Mouse (Mus musculus) left cerebral cortex, postnatal 4 days (tissue): ENCODE results near the gene Gm4303. TPM values are rescaled to one million over a fixed set of nuclear protein-coding genes. Genes with fewer than 3 reads are reported as not detected.
A peak's percentile ranks its signal among the peaks of the same experiment; 100 is the strongest.
"Not testable (repeated sequence)": the region's sequence is repeated elsewhere in the genome, so short reads cannot be mapped to it uniquely, and the experiment has no call there.

Experiments
- DNase-seq: peaks from one replicate; pipeline ENCODE4 v3.0.0-alpha.2; 2022
- intact Hi-C: fragments of 180-260 bp; cut with DNase I; formaldehyde crosslinking; loops from one replicate; pipeline ENCODE4 v1.15.1; 2025
- total RNA-seq, 2 experiments: library from RNA; stranded (reverse); gene quantifications; 2 replicates each; pipeline ENCODE4 v1.2.3; 2021

Gene Gm4303
- not detected for total RNA-seq

GRCm38 (mm10) chr10:100345672-100346071, at the start of gene Gm4303:
Gm4303 (plus strand) TSS chr10:100345972.
- DNase-seq, intact Hi-C loops: not testable (repeated sequence)

GRCm38 (mm10) chr10:100296105-100296504, 49.7 kb upstream of the Gm4303 start:
- intact Hi-C loops, result no loop called here

GRCm38 (mm10) chr10:100300106-100300505, 45.7 kb upstream of the Gm4303 start:
- DNase-seq, intact Hi-C loops: not testable (repeated sequence)

More at GRCm38 (mm10) chr10:100296105-100296504, 49.7 kb upstream of the Gm4303 start:
- no peak for DNase-seq

GRCm38 (mm10) chr10:100335376-100335775, 10.4 kb upstream of the Gm4303 start, which contains the start of gene Gm4301:
Gm4301 (plus strand) TSS chr10:100335676.
- intact Hi-C loops, DNase-seq: not testable (repeated sequence)

GRCm38 (mm10) chr10:100340536-100340935, 5.2 kb upstream of the Gm4303 start, which contains the start of gene Gm4302:
Gm4302 (plus strand) TSS chr10:100340836.
- intact Hi-C loops, DNase-seq: not testable (repeated sequence)

- intact Hi-C loops, DNase-seq: not testable (repeated sequence)
Observed at GRCm38 (mm10) chr10:100350793-100351192, 5.0 kb downstream of the Gm4303 start, which contains the start of gene Gm4305. Gm4305 (plus strand) TSS chr10:100351093.

GRCm38 (mm10) chr10:100356841-100357240, 11.1 kb downstream of the Gm4303 start:
- intact Hi-C loops, result not testable (repeated sequence)
- DNase-seq, result peak; percentile 1

- DNase-seq, intact Hi-C loops: not testable (repeated sequence)
Observed at GRCm38 (mm10) chr10:100361038-100361437, 15.3 kb downstream of the Gm4303 start, which contains the start of gene Gm4307. Gm4307 (plus strand) TSS chr10:100361338.

GRCm38 (mm10) chr10:100382460-100382859, 36.7 kb downstream of the Gm4303 start, which contains the start of gene Gm4312:
Gm4312 (minus strand) TSS chr10:100382560.
- DNase-seq, intact Hi-C loops: not testable (repeated sequence)

Other genes starting within 250 kb of the Gm4303 start
- not detected for gene Gm4301, start 10.3 kb upstream of the Gm4303 start, total RNA-seq
- not detected for gene Gm4302, start 5.1 kb upstream of the Gm4303 start, total RNA-seq
- not detected for gene Gm4305, start 5.1 kb downstream of the Gm4303 start, total RNA-seq
- gene Gm4307, start 15.4 kb downstream of the Gm4303 start, total RNA-seq, result not detected
- not detected for gene Gm4312, start 36.6 kb downstream of the Gm4303 start, total RNA-seq
- gene Tmtc3, start 141.4 kb downstream of the Gm4303 start, total RNA-seq, result 10 to 100 TPM; 11.6 to 12.6 TPM
- gene Cep290, start 141.6 kb downstream of the Gm4303 start, total RNA-seq, result 10 to 100 TPM; 11.1 to 13.1 TPM
- 10 to 100 TPM; 16.8 to 21.4 TPM for gene 4930430F08Rik, start 244.5 kb downstream of the Gm4303 start, total RNA-seq
- gene 1700017N19Rik, start 244.5 kb downstream of the Gm4303 start, total RNA-seq, result not detected